Mouse (Mus musculus) brain, embryonic 18.5 days (tissue): ENCODE measurements around the gene Sdccag8.
"Not testable (repeated sequence)": the region's sequence is repeated elsewhere in the genome, so short reads cannot be mapped to it uniquely, and the experiment has no call there.

ENCODE experiments used
- DNase-seq: peaks from one replicate; pipeline ENCODE4 v3.0.0-alpha.2; 2012; ENCODE audit warnings: low read depth, low spot score

Sdccag8 gene

DNA sequence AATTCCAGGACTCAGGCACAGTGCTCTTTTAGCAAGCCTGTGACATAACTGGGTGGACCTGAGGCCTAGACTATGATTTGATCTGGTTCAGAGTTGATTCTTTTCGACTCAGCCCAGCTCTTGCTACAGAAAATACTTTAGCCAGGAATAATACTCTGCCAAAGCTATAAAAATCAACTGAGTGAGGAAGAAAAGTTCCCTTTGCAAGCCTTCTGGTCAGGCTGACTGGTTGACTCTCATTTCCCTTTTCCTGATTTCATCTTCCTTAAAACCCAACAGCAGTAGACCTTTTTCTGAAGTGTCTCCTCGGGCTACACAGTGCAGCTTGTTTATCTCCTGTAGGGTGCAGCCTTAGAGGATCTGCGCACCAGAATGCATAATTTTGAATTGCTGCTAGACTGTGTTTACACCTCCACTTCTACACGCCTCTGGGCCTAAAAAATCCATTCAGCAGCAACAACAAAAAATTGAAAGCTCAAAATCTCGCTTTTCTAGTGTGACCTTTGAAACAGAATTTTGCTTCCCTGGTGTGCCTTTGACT is 13.6 kb downstream of the Sdccag8 start:
- DNase-seq, result no peak

DNA sequence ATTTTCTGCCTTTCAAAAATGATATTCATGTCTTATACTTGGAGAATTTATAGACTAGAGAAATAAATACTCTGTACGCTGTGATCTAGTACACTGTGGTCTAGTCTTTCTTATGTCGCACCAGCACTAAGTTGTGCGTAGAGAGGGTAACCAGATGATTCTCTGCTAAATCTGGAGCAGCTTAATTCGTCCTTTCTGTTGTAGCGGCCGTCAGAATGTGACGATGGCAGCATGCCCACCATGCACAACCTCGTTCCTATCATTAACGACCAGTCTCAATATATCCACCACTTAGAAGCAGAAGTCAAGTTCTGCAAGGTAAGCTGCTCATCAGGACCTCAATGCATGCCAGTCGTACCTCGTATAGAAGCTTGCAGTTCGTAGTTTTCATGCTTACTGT is 14.2 kb downstream of the Sdccag8 start:
- no peak for DNase-seq

DNA sequence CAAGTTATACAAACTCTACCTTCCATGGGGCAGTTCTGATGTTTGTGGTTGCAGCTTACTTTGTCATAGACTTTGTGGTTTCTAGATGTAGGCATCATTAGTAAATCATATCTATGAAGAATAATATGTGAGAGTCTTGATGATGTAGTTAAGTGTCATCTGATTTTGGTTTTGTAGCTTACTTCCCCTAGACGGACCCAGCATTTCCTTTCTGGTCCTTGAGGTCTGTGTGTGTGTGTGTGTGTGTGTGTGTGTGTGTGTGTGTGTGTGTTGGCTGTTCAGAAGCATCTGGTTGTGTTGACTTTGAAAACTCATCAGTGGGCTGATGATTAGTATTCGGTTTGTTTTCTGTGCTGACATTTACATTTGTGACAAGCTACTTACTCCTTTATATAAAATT is 17.6 kb downstream of the Sdccag8 start:
- DNase-seq, result no peak

DNA sequence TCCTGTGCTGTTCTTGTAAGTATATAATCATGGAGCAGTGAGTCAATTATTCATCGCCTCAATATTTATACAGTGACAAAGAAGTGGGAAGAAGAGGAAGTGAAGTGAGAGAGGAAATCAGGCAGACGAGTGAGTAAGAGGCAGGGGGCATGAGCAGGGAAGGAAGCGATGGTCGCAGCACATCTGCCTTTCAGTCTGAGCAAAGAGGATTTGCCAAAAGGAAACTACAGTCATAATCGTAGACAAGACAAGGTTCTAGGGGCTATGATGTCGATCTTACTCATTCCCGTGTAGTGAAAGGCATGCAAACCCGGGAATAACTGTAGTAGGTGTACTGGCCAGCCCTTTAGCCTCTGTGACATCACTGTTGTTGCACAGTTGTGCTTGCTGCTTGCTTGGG is 18.1 kb downstream of the Sdccag8 start:
- DNase-seq, result no peak

DNA sequence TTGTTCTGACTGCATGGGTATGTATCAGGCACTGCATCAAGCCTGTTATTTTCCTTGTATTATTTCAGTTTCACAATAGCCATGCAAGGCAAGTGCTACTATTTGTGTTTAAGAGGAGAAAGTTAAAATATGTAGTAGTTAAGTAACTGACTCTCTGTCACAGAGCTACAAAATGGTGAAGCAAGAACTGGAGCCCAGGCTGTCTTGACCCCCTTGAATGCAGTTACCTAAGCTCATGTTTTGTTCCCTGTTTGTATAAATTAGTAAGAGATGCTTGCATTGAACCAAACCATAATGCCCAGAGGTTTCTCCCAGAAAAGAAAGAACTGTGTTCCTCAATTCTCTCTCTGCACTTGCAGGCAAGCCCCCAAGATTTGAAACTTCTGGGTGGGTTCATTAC is 18.8 kb downstream of the Sdccag8 start:
- no peak for DNase-seq

DNA sequence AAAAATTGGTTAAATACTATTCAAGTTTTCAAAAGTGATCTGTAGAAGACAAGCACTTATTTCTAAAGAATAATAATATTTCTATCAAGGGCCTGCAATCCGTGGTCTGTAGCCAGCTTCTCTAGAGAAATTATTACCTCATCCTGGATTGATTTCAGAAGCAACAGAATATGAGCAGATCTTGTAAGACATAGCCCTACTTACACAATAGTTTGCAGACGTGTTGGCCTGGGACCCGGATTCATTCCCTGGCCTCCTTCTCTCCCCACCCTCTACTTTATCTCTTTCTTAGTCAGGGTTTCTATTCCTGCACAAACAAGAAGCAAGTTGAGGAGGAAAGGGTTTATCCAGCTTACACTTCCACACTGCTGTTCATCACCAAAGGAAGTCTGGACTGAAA is 19.5 kb downstream of the Sdccag8 start:
- DNase-seq, result no peak

DNA sequence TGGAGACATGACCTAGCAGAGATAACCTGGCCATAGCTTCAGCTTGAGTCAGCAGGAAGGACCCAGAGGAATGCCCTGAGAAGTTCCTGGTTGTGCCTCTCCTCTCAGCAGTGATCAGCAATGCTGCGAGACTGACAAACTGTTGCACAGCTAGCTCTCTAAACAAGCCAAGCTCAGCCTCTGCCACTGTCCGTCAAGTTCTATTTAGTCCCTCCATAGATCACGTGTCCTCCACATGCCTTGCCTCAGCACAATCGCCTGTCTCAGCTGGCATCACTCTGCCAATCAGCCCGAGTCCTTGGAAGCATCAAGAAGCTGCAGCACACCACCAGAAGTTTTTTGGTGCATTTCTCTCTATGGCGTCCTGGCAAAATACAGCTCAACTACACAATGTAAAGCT is 20.4 kb downstream of the Sdccag8 start:
- DNase-seq, result no peak

DNA sequence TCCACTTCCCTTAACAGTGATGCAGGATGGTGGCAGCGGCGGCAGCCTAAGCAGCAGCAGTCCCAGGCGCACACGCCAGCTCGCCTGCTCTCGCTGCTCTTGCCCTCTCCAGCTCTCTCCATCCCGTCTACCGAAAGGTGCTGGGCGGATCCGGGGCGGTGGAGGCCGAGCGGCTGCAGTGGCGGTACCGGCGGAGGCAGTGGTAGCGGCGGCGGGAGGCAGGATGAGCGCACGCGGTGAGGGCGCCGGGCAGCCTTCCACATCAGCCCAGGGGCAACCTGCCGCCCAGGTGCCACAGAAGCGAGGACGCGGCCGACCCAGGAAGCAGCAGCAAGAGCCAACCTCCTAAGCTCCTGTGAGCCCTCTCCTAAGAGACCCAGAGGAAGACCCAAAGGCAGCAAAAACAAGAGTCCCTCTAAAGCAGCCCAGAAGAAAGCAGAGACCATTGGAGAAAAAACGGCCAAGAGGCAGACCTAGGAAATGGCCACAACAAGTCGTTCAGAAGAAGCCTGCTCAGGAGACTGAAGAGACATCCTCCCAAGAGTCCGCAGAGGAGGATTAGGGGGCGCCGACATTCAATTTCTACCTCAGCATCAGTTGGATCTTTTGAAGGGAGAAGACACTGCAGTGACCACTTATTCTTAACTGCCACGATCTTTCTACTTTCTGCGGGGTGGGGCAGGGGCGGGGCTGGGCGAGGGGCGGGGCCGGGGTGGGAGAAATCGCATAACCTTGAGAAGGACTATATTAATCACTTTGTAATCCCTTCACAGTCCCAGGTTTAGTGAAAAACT is 21.2 kb downstream of the Sdccag8 start:
- DNase-seq, result no peak

DNA sequence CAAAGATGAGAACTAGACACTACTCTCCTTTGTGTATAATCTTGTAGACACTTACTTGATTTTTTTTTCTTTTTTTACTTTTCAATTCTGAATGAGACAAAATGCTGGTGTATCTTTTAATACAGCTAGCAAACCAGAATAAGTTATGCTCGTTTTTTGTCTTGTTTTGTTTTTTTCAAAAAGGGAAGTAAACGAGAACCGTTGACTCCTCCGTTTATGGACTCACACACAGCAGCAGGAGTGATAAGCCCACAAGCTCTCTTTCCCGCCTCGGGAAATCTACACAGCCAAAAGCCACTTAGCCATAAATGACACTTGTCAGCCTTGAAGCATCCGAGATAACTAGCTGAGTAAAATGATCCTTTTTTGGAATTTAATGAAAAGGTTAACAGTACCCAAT is 22.1 kb downstream of the Sdccag8 start:
- DNase-seq, result not testable (repeated sequence)

DNA sequence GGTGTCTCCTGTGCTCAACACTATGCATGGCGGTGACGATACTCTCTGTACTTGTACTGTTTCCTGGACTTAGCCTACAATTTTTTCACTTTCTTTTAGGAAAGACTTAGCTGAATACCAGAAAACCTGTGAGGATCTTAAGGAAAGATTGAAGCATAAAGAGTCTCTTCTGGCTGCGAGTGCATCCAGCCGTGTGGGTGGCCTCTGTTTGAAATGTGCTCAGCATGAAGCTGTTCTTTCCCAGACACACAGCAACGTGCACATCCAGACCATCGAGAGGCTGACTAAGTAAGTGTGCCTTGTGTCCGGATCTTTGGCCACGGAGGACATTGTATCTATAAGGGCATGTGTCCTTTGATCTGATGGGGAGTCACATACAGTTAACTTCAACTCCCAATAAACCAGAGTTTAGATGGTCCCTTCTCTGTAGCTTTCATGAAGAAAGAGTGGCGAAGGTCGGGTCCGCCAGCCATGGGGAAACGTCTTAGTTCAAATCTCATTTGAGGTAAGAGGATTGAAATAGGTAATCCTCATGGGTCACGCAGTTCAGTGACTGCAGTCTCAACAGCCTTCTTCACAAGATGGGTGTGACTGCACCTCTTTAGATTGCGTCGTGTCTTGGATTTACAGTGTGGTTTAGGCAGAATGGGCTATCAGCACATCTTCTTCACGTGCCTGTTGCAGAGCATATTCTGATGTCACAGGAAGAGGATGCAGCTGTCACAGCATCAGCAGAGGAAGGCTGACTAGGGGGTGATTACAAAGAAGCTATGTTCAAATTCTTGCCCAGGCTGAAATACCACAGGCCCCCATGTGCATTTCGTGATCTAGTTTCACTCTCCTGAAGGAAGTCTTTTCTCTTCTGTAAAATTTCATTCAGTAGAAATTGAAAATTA is 30.9 kb downstream of the Sdccag8 start:
- DNase-seq, result no peak

DNA sequence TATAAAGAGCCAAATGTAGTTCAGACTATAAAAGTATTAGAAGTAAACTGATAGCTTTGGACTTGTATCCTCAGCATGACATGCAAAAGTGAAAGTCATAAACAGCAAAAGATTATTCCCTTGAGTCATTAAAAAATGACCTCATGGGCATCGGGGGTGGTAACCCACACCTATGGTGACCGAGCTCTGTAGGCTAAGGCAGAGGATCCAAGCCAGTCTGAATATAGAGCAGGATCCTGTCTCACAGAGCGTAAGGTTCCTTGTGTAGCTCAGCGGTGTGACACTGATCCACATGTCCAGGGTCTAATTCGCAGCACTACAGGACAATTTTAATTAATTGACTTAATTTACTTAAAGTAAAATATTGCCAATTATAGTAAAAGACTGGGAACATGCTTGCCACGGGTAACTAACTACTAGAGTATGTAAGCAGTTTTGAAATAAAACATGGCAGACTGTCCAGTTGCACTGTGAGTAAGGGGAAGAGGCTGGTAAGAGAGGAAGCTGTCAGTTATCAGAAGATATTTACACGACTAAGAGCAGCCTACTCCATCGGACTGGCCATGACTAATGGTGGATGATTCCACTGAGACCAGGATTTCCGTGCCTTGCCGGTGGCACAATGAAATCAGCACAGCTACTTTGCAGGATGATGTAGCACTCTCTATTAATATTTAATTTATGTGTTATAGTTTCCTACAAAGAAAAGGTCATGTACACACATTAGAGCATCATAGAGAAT is 32.8 kb downstream of the Sdccag8 start:
- no peak for DNase-seq

DNA sequence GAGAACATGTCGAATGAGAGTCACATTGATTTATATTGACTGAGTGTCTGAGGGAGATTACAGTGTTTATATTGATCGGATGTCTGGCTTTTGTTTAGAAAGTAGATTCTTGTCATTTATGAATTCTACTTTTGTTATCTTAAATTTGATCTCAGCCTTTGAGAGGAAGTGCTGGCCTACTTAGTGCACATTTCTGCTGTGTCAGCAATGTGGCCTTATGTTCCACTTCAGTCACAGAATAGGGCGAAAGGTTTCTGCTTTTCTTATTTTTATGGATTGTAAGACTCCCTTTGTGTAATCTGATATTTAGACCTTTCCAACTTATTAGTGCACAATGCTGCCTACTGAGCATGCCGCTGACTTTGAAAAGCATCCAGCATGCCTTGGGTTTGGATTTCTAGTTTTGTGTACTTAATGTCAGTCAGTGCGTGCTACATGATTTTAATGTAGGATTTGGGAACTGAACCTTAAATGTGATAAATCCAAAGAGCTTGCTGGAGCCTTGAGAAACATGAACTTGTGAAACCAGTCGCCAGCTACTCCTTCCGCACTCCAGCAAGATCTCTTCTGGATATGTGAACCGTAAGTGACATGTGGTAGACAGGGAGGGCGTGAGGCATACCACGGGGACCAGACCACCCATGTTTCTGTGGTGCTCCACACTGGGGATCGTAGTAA is 34.3 kb downstream of the Sdccag8 start:
- no peak for DNase-seq

DNA sequence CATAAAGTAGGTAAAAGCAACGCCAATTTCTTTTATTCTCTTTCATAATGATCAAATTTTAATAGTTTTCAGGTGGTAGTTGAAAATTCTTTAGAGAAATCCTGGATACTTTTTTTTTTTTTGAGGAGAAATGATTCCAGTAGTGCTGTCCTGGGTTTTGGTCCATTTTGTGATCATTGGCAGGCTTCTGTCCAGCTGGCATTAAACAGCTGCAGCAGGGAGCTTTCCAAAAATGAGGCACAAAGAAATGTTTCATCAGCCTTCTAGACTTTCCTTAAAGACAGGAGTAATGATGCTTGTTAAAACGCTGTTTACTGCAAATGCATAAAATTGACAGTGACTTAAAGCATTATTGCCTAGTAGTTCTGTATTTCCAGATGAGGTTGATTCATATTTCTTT is 34.9 kb downstream of the Sdccag8 start:
- no peak for DNase-seq

DNA sequence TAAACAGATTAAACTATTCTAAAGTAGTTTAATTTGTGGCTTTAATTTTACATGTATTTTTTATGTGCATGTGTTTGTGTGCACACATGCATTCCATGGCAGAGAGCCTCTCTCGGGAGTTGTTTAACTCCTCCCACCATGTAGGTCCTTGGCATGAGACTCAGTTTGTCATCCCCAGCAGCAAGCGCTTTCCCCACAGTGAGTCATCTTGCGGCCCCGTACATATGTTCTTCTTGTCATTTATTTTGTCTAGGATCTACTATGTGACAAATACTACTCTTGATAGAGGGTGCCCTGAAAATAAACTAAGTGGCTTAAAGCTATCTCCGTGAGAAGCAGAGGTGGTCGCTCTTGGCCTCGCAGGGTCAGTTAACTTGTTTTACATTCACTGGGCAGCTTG is 36.9 kb downstream of the Sdccag8 start:
- no peak for DNase-seq

DNA sequence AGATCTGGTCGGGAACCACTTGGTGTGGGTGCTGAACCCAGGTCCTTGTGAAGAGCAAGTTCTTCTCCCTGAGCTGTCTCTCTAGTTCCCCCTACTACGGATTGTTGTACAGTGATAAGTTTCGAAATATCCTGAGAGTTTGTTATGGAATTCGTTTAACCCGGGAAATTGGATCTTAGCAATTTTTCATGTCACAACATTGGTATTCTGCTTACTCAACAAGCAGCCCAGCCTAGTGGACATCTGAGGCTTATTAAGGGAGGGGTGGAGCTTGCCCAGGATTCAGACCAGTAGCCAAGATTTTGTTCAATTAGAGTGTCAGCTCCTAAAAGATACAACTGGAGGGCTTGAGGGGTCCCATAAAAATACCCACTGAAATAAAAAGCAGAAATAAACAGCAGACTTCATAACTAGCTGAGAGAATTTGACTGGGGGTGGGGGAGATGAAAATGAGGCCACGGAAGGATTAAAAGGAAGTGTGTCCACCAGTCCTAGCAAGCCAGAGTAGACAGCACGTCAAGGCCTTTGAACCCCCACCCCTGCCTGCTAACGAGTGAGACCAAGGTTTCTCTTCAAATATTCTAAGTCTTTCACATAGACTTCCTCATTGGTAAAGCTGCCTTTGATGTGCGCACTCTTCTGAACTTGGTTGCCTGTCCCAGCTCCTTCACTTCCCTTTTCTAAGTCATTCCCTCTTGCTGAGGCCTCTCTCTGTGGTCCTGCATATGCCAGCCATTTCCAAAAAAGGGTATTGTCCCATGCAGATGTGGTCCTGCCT is 38.5 kb downstream of the Sdccag8 start:
- DNase-seq, result no peak

DNA sequence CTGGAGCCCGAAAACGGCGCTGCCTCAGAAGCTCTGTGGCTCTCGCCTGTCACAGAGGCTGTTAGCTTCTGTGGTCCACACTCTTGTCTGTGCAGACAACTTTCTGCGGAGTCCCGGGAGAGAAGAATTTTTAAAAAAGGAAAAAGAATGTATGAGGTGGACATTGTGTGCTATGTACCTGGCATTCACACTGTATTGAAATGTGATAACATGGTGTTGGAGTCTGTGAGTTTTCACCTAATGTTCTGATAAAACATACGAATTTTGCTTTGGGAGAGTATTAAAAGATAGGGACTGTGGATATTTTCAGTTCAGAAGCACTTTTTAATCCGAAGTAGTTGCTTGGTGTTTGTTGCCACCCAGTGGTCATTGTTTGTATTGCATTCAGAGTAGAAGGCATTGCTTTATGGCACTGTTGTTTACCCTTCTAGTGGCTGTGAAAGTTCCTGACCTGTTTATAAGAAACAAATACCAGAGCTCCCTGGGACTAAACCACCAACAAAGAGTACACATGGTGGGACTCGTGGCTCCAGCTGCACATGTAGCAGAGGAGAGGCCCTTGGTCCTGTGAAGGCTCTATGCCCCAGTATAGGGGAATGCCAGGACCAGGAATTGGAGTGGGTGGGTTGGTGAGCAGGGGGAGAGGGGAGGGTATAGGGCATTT is 47.7 kb downstream of the Sdccag8 start:
- DNase-seq, result peak; percentile 50

DNA sequence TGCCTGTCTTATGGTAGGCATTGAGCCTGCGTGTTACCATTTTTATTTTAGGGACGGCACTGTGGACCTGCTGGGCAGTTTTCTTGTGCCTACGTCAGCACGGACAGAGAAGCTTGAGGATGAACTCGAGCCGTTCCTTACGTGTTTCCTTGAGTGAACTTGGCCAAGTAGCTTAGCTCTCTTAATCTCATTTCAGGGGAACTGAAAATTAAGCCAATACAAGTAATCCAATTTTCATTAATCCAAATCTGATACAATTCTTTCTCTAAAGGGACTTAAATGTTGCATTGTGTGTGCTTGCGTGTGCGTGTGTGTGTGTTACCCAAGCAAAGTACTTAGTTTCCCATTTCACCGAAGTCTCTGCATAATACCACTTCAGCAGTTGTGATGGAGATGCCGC is 56.0 kb downstream of the Sdccag8 start:
- DNase-seq, result no peak

DNA sequence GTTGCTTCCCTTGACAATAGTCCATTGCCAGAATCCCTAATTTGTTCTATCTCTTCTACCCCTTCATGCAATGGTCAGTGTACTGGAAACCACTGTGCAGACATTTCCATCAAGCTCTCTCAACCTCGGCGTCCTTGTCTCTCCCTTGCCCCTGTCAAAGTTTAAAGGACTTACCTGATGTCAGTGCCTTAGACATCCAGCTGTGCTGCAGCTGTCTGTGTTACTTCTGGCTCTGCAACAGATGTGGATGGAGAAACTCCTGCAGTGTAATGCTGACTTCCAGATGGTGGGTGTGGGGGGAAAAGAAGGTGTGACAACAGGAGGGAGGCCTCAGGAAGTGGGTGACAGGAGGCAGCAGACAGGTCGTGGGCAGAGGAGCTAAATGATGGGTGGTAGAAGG is 57.5 kb downstream of the Sdccag8 start:
- DNase-seq, result no peak

DNA sequence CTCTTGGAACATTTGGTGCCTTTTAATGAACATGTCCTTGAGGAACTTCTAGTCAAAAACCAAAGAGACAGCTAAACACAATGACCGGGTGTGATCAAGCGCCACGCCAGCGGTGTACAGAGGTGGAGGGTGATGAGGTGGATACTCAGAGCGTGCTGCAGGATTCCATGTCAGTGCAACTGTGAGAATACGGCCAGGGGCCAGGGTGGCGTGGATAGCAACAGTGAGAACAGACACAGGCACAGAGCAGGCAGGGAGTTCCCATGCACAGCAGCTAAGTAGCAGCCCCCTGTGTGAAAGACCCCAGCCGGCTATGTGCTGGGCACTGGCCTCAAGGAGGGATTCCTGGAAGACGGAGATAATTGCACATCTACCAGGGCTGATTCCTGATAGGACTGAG is 59.0 kb downstream of the Sdccag8 start:
- DNase-seq, result no peak

DNA sequence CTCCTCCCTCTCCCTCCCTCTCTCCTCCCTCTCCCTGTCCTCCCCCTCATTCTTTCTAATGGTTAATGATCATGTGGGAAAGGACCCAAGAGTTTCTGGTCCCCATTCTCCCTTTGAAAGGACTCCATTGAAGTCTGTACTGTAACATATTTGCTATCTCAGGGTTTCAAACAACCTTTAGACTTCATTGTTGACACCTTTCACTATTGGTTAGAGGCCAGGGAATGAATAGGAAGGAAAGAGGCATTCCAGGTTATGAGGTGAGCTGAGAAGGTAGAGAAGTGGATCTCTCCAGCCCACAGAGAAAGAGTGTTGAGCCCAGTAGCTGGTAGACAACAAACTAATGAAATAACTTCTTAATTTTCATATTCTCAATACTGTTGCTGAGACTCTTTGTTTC is 59.7 kb downstream of the Sdccag8 start:
- no peak for DNase-seq
